Mouse (Mus musculus): ENCODE data around the gene Kif5c. TPM values are rescaled to one million over a fixed set of nuclear protein-coding genes. Genes with fewer than 3 reads are reported as not detected.

Gene Kif5c
- polyA plus RNA-seq, 1 experiment from 2014 or later: 88.9 TPM

DNA sequence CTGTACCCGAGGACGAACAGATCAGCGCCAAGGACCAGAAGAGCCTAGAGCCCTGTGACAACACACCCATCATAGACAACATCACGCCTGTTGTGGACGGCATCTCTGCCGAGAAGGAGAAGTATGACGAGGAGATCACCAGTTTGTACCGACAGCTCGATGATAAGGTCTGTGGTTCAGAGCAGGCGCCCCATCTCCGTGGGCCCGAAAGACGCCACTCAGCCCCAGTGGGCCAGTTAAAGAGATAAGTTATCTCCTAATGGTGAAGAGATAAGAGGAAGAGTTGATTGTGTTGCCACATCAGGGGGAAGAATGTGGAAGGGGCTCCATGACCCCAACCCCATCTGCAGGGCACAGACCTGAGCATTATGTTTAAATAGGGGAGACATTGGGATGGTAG is 103.9 kb downstream of the Kif5c start:
- H3K4me3 ChIP-seq (ENCODE audit: low read depth, low read length): no peak overlapping the region
- 81% methylated on average over 13 of the region's 13 CpGs for WGBS
- H3K9me3 ChIP-seq (ENCODE audit: control insufficient read depth, low read length): no peaks in the 10 kb centered on the region
- DNase-seq (ENCODE audit: low spot score) (no peak), ATAC-seq (replicated peaks; ENCODE audit: low FRiP score) (no peak)
- H3K27ac ChIP-seq (ENCODE audit: low read depth, low read length): no peak overlapping the region
- H3K4me1 ChIP-seq (replicated peaks; ENCODE audit: control insufficient read depth, insufficient read depth, low read length): peaks cover 32% of the 10 kb centered on the region
- 0 out of 2 replicates have a peak overlapping the region, but pooled peaks have one; percentile 18 for H3K4me2 ChIP-seq (ENCODE audit: low read depth, low read length, severe bottlenecking)
- H3K36me3 ChIP-seq (ENCODE audit: control insufficient read depth, insufficient read depth, low read length): peaks cover 2% of the 10 kb centered on the region
- H3K27me3 ChIP-seq (ENCODE audit: control insufficient read depth, insufficient read depth, low read length): no peaks in the 10 kb centered on the region
- H3K9ac ChIP-seq (ENCODE audit: low read length): no peak overlapping the region; the same call in 1 of the 2 replicates

DNA sequence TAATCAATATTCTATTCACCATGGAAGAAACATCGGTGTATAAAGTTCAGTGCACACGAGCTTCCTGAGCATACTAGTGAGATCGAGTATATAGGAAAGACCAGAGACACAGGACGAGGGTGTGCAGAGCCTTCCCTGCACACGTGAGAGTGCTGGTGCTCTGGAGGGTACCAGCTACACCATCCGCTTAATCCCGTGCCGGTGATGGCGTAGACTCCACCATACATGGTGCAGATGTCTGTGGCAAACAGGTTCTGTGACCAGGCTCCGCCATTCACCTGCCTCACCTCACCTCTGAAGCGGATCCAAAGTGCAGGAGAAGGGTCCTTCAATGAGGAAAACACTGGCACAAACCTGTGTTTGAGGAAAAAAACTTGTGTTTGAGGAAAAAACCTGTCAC is 107.6 kb downstream of the Kif5c start:
- Histone ChIP-seq H3K4me3 (ENCODE audit: low read depth, low read length) (no peak overlapping the region), H3K27ac (ENCODE audit: low read depth, low read length) (no peak overlapping the region), H3K9me3 (ENCODE audit: control insufficient read depth, low read length) (no peaks in the 10 kb centered on the region), H3K4me1 (replicated peaks; ENCODE audit: control insufficient read depth, insufficient read depth, low read length) (peaks cover 12% of the 10 kb centered on the region; the same call in 1 of the 2 replicates), H3K27me3 (ENCODE audit: control insufficient read depth, insufficient read depth, low read length) (no peaks in the 10 kb centered on the region), H3K36me3 (ENCODE audit: control insufficient read depth, insufficient read depth, low read length) (peaks cover 2% of the 10 kb centered on the region), H3K9ac (ENCODE audit: low read length) (no peak overlapping the region), H3K4me2 (ENCODE audit: low read depth, low read length, severe bottlenecking) (no peak overlapping the region)
- ATAC-seq (replicated peaks; ENCODE audit: low FRiP score) (peak; percentile 40; the same call in 1 of the 2 replicates), DNase-seq (ENCODE audit: low spot score) (no peak)
- 80% methylated on average over 11 of the region's 11 CpGs for WGBS

DNA sequence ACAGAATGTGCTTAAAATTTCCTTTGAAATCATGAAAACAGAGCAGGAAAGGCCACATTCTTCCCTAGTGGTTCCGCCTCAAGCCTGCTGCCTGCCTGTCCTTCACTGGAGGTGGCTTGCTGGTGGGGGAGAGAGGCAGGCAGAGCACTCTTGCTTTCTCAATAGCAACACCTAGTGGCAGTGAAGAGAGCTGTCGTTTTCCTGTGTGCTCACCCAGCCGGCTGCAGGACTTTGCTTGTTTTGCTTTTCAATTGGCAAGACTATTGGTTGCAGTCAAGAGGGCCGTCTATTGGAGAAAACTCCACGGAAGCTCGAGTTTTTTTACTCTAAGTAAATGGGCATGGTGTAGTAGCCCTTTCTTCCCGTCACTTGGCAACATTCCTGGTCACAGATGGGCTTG is 108.1 kb downstream of the Kif5c start:
- no peak overlapping the region for H3K27ac ChIP-seq (ENCODE audit: low read depth, low read length)
- ATAC-seq (replicated peaks; ENCODE audit: low FRiP score) (peak; percentile 76), DNase-seq (ENCODE audit: low spot score) (peak; percentile 77)
- H3K4me1 ChIP-seq (replicated peaks; ENCODE audit: control insufficient read depth, insufficient read depth, low read length): peaks cover 9% of the 10 kb centered on the region; the same call in 1 of the 2 replicates
- H3K36me3 ChIP-seq (ENCODE audit: control insufficient read depth, insufficient read depth, low read length): peaks cover 2% of the 10 kb centered on the region
- H3K27me3 ChIP-seq (ENCODE audit: control insufficient read depth, insufficient read depth, low read length): no peaks in the 10 kb centered on the region
- WGBS: 19% methylated on average over 7 of the region's 7 CpGs
- no peak overlapping the region for H3K4me2 ChIP-seq (ENCODE audit: low read depth, low read length, severe bottlenecking)
- H3K9me3 ChIP-seq (ENCODE audit: control insufficient read depth, low read length): no peaks in the 10 kb centered on the region
- H3K4me3 ChIP-seq (ENCODE audit: low read depth, low read length): no peak overlapping the region
- H3K9ac ChIP-seq (ENCODE audit: low read length): no peak overlapping the region

DNA sequence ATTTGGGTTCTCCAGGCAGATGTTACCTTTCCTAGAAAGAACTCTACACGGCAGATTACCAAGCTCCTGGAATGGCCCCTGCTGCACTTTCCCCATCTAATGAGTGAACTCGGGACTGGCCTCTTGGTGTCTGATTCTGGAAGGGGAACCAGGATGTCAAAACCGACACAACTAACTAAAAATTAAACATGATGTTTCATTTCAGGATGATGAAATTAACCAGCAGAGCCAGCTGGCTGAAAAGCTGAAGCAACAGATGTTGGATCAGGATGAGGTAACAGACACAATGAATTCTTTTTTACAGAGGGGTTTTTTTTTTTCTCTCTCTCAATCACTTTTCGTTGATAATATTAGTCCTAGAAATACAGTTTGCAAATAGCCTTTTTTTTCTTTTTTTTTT is 108.6 kb downstream of the Kif5c start:
- Histone ChIP-seq H3K27me3 (ENCODE audit: control insufficient read depth, insufficient read depth, low read length) (no peaks in the 10 kb centered on the region), H3K4me1 (replicated peaks; ENCODE audit: control insufficient read depth, insufficient read depth, low read length) (peaks cover 7% of the 10 kb centered on the region; the same call in 1 of the 2 replicates), H3K4me3 (ENCODE audit: low read depth, low read length) (no peak overlapping the region), H3K36me3 (ENCODE audit: control insufficient read depth, insufficient read depth, low read length) (peaks cover 2% of the 10 kb centered on the region), H3K9me3 (ENCODE audit: control insufficient read depth, low read length) (no peaks in the 10 kb centered on the region), H3K27ac (ENCODE audit: low read depth, low read length) (no peak overlapping the region), H3K4me2 (ENCODE audit: low read depth, low read length, severe bottlenecking) (no peak overlapping the region), H3K9ac (ENCODE audit: low read length) (no peak overlapping the region)
- DNase-seq (ENCODE audit: low spot score): no peak
- no peak for ATAC-seq (replicated peaks; ENCODE audit: low FRiP score)
- 89% methylated on average over 4 of the region's 4 CpGs for WGBS

DNA sequence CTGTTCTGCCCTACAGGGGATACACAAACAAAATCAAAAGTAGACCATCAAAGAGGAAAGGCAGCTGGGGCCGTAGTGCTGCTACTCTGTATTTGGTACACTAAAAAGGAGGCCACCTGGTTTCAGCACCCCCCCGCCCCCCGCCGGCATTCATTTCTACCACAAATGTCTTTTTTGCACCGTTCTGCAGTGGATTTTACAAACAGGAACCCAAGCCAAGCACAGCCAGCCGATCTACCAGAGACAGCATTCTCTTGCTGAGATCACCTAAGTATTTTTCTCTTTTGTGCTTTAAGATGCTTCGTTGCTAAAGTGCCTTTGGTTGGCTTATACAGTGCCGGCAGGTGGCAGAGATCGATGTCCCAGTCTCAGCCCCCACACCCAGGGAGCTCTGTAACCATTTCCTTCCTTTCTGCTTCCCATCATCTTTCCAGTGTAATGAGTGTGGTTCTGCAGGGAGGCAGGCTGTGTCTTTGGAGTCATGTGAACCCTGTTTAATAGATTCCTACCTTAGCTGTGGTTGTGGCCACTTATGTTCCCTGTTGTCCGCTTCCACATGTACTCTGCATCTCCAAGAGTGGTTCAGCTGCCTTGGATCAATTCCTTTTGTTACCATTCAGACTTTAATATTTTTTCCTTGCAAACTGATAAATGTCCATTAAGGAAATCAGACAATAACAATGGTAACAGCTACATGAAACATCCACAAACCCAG is 110.0 kb downstream of the Kif5c start:
- no peak overlapping the region for H3K4me2 ChIP-seq (ENCODE audit: low read depth, low read length, severe bottlenecking)
- DNase-seq (ENCODE audit: low spot score): no peak
- no peak overlapping the region for H3K27ac ChIP-seq (ENCODE audit: low read depth, low read length)
- H3K9ac ChIP-seq (ENCODE audit: low read length): no peak overlapping the region
- no peaks in the 10 kb centered on the region for H3K9me3 ChIP-seq (ENCODE audit: control insufficient read depth, low read length)
- 90% methylated on average over 10 of the region's 10 CpGs for WGBS
- no peaks in the 10 kb centered on the region for H3K27me3 ChIP-seq (ENCODE audit: control insufficient read depth, insufficient read depth, low read length)
- peaks cover 3% of the 10 kb centered on the region; the same call in 1 of the 2 replicates for H3K4me1 ChIP-seq (replicated peaks; ENCODE audit: control insufficient read depth, insufficient read depth, low read length)
- no peak for ATAC-seq (replicated peaks; ENCODE audit: low FRiP score)
- no peak overlapping the region for H3K4me3 ChIP-seq (ENCODE audit: low read depth, low read length)
- no peaks in the 10 kb centered on the region; the same call in none of the 2 replicates for H3K36me3 ChIP-seq (ENCODE audit: control insufficient read depth, insufficient read depth, low read length)

DNA sequence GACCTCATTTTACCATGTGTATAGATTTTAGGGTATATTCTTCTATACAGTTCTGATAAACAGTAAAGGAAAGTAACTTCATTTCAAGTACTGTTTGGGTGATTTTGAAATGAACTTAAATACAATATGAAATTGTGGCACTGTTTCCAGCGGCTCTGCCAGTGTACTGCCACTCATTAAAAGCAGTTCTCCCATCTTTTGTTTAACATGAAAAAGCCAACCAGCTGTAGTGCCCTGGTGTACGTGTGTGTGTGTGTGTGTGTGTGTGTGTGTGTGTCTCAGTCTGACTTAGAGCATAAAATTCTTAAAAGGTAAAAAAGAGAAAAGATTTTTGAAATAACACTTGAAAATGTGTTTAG is 110.5 kb downstream of the Kif5c start:
- H3K9me3 ChIP-seq (ENCODE audit: control insufficient read depth, low read length): no peaks in the 10 kb centered on the region
- H3K27me3 ChIP-seq (ENCODE audit: control insufficient read depth, insufficient read depth, low read length): no peaks in the 10 kb centered on the region
- no peak overlapping the region for H3K4me2 ChIP-seq (ENCODE audit: low read depth, low read length, severe bottlenecking)
- no peak overlapping the region for H3K4me3 ChIP-seq (ENCODE audit: low read depth, low read length)
- DNase-seq (ENCODE audit: low spot score) (no peak), ATAC-seq (replicated peaks; ENCODE audit: low FRiP score) (no peak)
- H3K36me3 ChIP-seq (ENCODE audit: control insufficient read depth, insufficient read depth, low read length): no peaks in the 10 kb centered on the region; the same call in none of the 2 replicates
- 80% methylated on average over 2 of the region's 2 CpGs for WGBS
- H3K9ac ChIP-seq (ENCODE audit: low read length): no peak overlapping the region
- peaks cover 3% of the 10 kb centered on the region; the same call in 1 of the 2 replicates for H3K4me1 ChIP-seq (replicated peaks; ENCODE audit: control insufficient read depth, insufficient read depth, low read length)
- no peak overlapping the region for H3K27ac ChIP-seq (ENCODE audit: low read depth, low read length)

DNA sequence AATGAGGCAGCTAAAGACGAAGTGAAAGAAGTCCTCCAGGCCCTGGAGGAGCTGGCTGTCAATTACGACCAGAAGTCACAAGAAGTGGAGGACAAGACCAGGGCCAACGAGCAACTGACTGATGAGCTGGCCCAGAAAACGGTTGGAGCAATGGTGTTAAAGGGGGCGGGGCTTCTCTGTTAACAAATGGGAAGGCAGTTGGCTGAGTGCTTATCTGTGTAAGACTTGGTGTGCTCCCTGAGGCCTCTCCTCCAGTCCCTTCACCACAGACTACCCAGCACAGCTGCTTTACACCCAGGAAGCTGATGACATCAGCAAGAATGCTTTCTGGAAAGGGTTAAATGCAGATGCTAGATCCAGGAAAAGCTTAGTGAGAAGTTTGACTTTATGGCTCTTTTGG is 111.1 kb downstream of the Kif5c start:
- ATAC-seq (replicated peaks; ENCODE audit: low FRiP score) (no peak), DNase-seq (ENCODE audit: low spot score) (no peak)
- peaks cover 3% of the 10 kb centered on the region; the same call in 1 of the 2 replicates for H3K4me1 ChIP-seq (replicated peaks; ENCODE audit: control insufficient read depth, insufficient read depth, low read length)
- H3K9me3 ChIP-seq (ENCODE audit: control insufficient read depth, low read length): no peaks in the 10 kb centered on the region
- H3K27ac ChIP-seq (ENCODE audit: low read depth, low read length): no peak overlapping the region
- 56% methylated on average over 5 of the region's 5 CpGs for WGBS
- H3K4me3 ChIP-seq (ENCODE audit: low read depth, low read length): no peak overlapping the region
- H3K36me3 ChIP-seq (ENCODE audit: control insufficient read depth, insufficient read depth, low read length): no peaks in the 10 kb centered on the region; the same call in none of the 2 replicates
- no peak overlapping the region for H3K9ac ChIP-seq (ENCODE audit: low read length)
- no peaks in the 10 kb centered on the region for H3K27me3 ChIP-seq (ENCODE audit: control insufficient read depth, insufficient read depth, low read length)
- no peak overlapping the region for H3K4me2 ChIP-seq (ENCODE audit: low read depth, low read length, severe bottlenecking)

DNA sequence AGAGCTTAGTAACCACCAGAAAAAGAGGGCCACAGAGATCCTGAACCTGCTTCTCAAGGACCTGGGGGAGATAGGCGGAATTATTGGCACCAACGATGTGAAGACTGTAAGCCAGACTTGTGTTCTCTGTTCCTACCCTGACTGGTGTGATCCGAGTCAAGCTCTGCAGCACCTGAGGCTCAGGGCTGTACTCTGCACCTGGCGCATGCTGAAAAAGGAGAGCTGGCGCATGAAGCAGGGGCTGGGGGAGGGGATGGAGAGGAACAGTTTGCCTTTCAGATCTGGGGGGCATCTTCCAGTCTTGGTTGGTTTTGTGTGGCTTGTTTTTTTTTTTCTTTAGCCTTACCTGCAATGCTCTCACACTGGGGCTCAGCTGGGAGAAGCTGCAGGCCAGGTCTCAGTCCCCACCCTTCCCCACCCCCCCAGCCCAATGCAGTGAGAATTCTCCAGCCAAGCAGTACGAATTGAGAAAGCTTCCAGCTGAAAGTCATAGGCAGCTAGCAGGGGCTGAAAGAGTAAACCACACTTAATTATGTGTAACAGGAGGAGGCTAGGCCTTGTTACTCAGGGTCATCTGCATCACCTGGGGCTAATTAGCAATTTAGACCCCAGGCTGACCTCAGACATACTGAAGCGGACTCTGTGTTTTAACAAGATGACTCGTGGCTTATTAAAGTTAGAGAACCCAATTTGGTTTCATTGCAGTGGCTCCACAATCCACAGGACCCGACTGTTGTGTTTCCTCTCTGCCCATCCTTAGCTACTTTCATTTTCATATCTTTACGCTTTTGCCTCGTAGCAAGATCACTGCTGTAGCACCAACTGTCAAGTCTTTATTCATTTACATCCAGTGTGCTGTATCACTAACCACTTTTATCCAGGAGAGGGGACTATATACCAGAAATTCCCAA is 113.9 kb downstream of the Kif5c start:
- Histone ChIP-seq H3K36me3 (ENCODE audit: control insufficient read depth, insufficient read depth, low read length) (no peaks in the 10 kb centered on the region; the same call in 1 of the 2 replicates), H3K27me3 (ENCODE audit: control insufficient read depth, insufficient read depth, low read length) (no peaks in the 10 kb centered on the region), H3K4me1 (replicated peaks; ENCODE audit: control insufficient read depth, insufficient read depth, low read length) (peaks cover 3% of the 10 kb centered on the region; the same call in 1 of the 2 replicates), H3K4me2 (ENCODE audit: low read depth, low read length, severe bottlenecking) (no peak overlapping the region), H3K27ac (ENCODE audit: low read depth, low read length) (0 out of 2 replicates have a peak overlapping the region, but pooled peaks have one; percentile 6), H3K9ac (ENCODE audit: low read length) (no peak overlapping the region), H3K9me3 (ENCODE audit: control insufficient read depth, low read length) (no peaks in the 10 kb centered on the region), H3K4me3 (ENCODE audit: low read depth, low read length) (no peak overlapping the region)
- no peak for DNase-seq (ENCODE audit: low spot score)
- WGBS: 57% methylated on average over 11 of the region's 11 CpGs
- no peak for ATAC-seq (replicated peaks; ENCODE audit: low FRiP score)
